Mouse (Mus musculus) G1E (cell line): Measurements from ENCODE around the gene Slc40a1.

Experiments
- CTCF ChIP-seq: IDR thresholded peaks from 2 replicates; pipeline ENCODE4 v1.5.1; 2012; ENCODE audit warnings: low read depth, low read length, inconsistent platforms, mixed read lengths
- GATA1 ChIP-seq: IDR thresholded peaks from 2 replicates; pipeline ENCODE4 v1.6.1; 2012; ENCODE audit warnings: borderline replicate concordance, low read length, inconsistent platforms, mixed read lengths
- GATA2 ChIP-seq: IDR thresholded peaks from 2 replicates; pipeline ENCODE4 v1.6.1; 2012; ENCODE audit warnings: low read depth, low read length, inconsistent platforms, borderline replicate concordance
- POLR2AphosphoS5 ChIP-seq: IDR thresholded peaks from 2 replicates; pipeline ENCODE4 v1.6.1; 2012; ENCODE audit warnings: low read depth, low read length, inconsistent platforms; ENCODE audit not compliant: insufficient replicate concordance
- TAL1 ChIP-seq: conservative IDR thresholded peaks from 2 replicates; pipeline ENCODE4 v1.6.1; 2012; ENCODE audit warnings: low read depth, low read length, inconsistent platforms, mixed read lengths

GRCm38 (mm10) chr1:45868479-45869137, 57.7 kb downstream of the Slc40a1 start:
- TF ChIP-seq CTCF (no peak), POLR2AphosphoS5 (no peak), GATA2 (no peak), GATA1 (no peak), TAL1 (no peak)
